Mouse (Mus musculus): ENCODE measurements around the gene Ddt. TPM values are rescaled to one million over a fixed set of nuclear protein-coding genes. Genes with fewer than 3 reads are reported as not detected.
A peak's percentile ranks its signal among the peaks of the same experiment; 100 is the strongest.

Gene Ddt
- polyA plus RNA-seq (2014; fragmentation: Nextera tagmentation; extraction: Ambion mirVana) = 60.7 and 65.7 TPM in 2 replicates

DNA sequence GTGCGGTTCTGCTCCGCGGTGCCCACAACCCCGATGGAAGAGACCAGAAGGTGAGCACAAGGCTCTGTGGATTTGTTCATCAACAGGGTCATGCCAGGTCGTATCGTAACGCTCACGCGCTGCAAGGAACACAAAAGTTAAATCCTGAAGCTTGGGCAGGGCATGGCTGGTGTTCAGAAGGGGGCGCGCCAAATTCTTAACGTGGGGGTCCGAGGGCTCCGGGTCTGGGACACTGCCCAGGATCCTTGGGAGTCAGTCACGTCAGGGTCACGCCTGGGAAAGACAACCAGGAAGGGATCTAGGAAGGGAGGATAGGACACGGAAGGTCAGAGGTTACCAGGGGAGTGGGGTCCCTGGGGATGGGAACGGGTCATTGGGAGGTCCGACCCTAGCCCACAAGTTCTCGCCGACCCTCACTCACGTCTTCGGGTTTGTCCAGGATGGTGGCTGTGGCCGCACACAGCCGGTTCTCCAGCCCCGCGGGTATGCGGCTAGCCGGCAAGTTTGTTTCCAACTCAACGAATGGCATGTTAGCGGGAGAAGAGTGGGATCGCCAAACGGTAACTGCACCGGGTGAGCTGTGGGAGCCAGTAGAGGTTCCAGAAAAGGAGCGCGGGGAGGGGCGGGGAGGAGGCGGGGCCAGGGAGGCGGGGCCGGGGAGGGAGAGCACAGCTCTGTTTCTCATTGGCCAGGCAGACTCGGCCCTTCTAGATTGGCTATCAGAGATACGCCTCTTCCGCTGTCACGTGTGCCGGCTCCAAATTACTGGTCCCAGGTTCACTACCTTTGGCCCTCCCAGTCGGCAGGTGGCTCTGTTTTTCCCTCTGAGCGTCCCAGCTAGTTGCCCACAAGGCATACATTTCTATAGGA is at the start of gene Ddt:
Gene Ddt, minus strand, starts transcription at position 620 of the 870 bp plus-strand sequence.
- Histone ChIP-seq H3K36me3 (ENCODE audit: control insufficient read depth, insufficient read depth, low read length) (no peaks in the 10 kb centered on the region), H3K9ac (ENCODE audit: low read depth, low read length) (peak within 1 kb of the TSS; percentile 64), H3K9me3 (ENCODE audit: control insufficient read depth, low read length) (no peaks in the 10 kb centered on the region), H3K4me2 (ENCODE audit: low read depth, low read length) (peak within 1 kb of the TSS; percentile 97), H3K4me1 (ENCODE audit: control insufficient read depth, insufficient read depth, low read length) (0 out of 2 replicates have a peak, but pooled peaks cover 10% of the 10 kb centered on the region), H3K4me3 (ENCODE audit: low read depth, low read length) (peak within 1 kb of the TSS; percentile 57), H3K27ac (replicated peaks; ENCODE audit: low read depth, low read length) (no peak within 1 kb of the TSS; the same call in 1 of the 2 replicates), H3K27me3 (replicated peaks; ENCODE audit: control insufficient read depth, insufficient read depth, low read length) (no peaks in the 10 kb centered on the region)
- peak; percentile 97 for DNase-seq (ENCODE audit: low spot score)
- 0% methylated on average over 38 of the region's 47 CpGs for WGBS
- ATAC-seq (ENCODE audit: low read depth) = peak; percentile 96

- Histone ChIP-seq H3K4me2 (ENCODE audit: low read depth, low read length) (no peak within 1 kb of the TSS), H3K4me3 (ENCODE audit: low read depth, low read length) (no peak within 1 kb of the TSS), H3K9me3 (ENCODE audit: control insufficient read depth, low read length) (no peaks in the 10 kb centered on the region; the same call in 1 of the 2 replicates), H3K36me3 (ENCODE audit: control insufficient read depth, insufficient read depth, low read length) (no peaks in the 10 kb centered on the region), H3K4me1 (ENCODE audit: control insufficient read depth, insufficient read depth, low read length) (no peaks in the 10 kb centered on the region), H3K27ac (replicated peaks; ENCODE audit: low read depth, low read length) (no peak within 1 kb of the TSS), H3K27me3 (replicated peaks; ENCODE audit: control insufficient read depth, insufficient read depth, low read length) (no peaks in the 10 kb centered on the region), H3K9ac (ENCODE audit: low read depth, low read length) (no peak within 1 kb of the TSS)
- ATAC-seq (ENCODE audit: low read depth) (no peak), DNase-seq (ENCODE audit: low spot score) (no peak)
- 97% methylated on average over 2 of the region's 2 CpGs for WGBS
These were observed 49.2 kb upstream of the Ddt start, which contains the start of gene Gstt4 for GRCm38 (mm10) chr10:75822443-75822842. Gstt4 (minus strand) TSS chr10:75822543.

GRCm38 (mm10) chr10:75819882-75820281 is 46.7 kb upstream of the Ddt start:
- DNase-seq (ENCODE audit: low spot score) (no peak), ATAC-seq (ENCODE audit: low read depth) (no peak)
- Histone ChIP-seq H3K27ac (replicated peaks; ENCODE audit: low read depth, low read length) (no peak overlapping the region), H3K4me1 (ENCODE audit: control insufficient read depth, insufficient read depth, low read length) (no peaks in the 10 kb centered on the region), H3K4me2 (ENCODE audit: low read depth, low read length) (no peak overlapping the region), H3K27me3 (replicated peaks; ENCODE audit: control insufficient read depth, insufficient read depth, low read length) (no peaks in the 10 kb centered on the region), H3K9ac (ENCODE audit: low read depth, low read length) (no peak overlapping the region), H3K36me3 (ENCODE audit: control insufficient read depth, insufficient read depth, low read length) (no peaks in the 10 kb centered on the region), H3K4me3 (ENCODE audit: low read depth, low read length) (no peak overlapping the region), H3K9me3 (ENCODE audit: control insufficient read depth, low read length) (no peaks in the 10 kb centered on the region; the same call in 1 of the 2 replicates)
- 75% methylated on average over 5 of the region's 5 CpGs for WGBS

DNA sequence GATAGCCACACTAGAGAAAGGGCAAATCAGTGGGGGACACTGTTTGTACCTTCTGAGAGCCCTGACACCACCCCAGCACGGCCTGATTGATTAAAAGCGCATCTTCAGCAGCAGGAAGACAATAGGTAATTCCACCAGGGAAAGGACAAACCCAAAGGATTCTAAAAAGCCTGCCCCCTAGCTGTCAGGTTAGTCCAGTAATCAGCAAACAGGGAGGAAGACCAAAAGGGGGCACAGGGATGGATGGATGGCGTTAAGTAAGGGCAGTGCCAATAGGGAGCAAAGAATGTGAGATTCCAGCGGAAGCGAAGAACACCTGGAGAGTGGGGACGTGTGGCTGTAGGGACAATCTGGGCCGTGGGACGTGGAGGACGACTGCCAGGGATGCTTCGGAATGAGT is 45.4 kb upstream of the Ddt start:
- no peaks in the 10 kb centered on the region for H3K27me3 ChIP-seq (replicated peaks; ENCODE audit: control insufficient read depth, insufficient read depth, low read length)
- no peak for DNase-seq (ENCODE audit: low spot score)
- H3K4me3 ChIP-seq (ENCODE audit: low read depth, low read length) = no peak overlapping the region
- no peak overlapping the region for H3K4me2 ChIP-seq (ENCODE audit: low read depth, low read length)
- WGBS = 58% methylated on average over 10 of the region's 10 CpGs
- no peaks in the 10 kb centered on the region; the same call in 1 of the 2 replicates for H3K9me3 ChIP-seq (ENCODE audit: control insufficient read depth, low read length)
- H3K4me1 ChIP-seq (ENCODE audit: control insufficient read depth, insufficient read depth, low read length) = no peaks in the 10 kb centered on the region
- no peaks in the 10 kb centered on the region for H3K36me3 ChIP-seq (ENCODE audit: control insufficient read depth, insufficient read depth, low read length)
- H3K9ac ChIP-seq (ENCODE audit: low read depth, low read length) = no peak overlapping the region
- no peak for ATAC-seq (ENCODE audit: low read depth)
- H3K27ac ChIP-seq (replicated peaks; ENCODE audit: low read depth, low read length) = no peak overlapping the region

DNA sequence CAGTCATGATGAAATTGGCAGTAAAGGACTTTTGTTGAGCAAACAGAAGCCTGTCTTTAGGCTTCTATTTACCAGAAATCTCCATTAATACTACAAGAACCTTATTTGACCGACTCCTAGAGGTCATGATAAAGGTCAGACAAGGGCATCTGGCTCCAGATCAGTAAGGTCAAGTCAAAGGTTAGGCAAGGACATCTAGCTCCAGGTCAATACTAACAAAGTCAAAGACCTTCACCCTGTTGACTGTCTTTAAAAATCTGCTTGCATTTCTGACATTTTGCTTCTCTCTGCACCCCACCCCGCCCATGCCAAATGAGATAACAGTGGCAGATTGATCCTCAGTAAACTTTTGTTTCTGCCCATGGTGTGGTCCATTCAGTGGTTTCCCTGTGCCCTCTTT is 31.0 kb upstream of the Ddt start:
- 78% methylated on average over 2 of the region's 2 CpGs for WGBS
- H3K4me1 ChIP-seq (ENCODE audit: control insufficient read depth, insufficient read depth, low read length) = no peaks in the 10 kb centered on the region
- H3K4me3 ChIP-seq (ENCODE audit: low read depth, low read length) = no peak overlapping the region
- no peak for ATAC-seq (ENCODE audit: low read depth)
- no peaks in the 10 kb centered on the region for H3K36me3 ChIP-seq (ENCODE audit: control insufficient read depth, insufficient read depth, low read length)
- DNase-seq (ENCODE audit: low spot score) = no peak
- H3K27ac ChIP-seq (replicated peaks; ENCODE audit: low read depth, low read length) = no peak overlapping the region
- H3K27me3 ChIP-seq (replicated peaks; ENCODE audit: control insufficient read depth, insufficient read depth, low read length) = no peaks in the 10 kb centered on the region
- no peak overlapping the region for H3K4me2 ChIP-seq (ENCODE audit: low read depth, low read length)
- no peaks in the 10 kb centered on the region for H3K9me3 ChIP-seq (ENCODE audit: control insufficient read depth, low read length)
- no peak overlapping the region for H3K9ac ChIP-seq (ENCODE audit: low read depth, low read length)

GRCm38 (mm10) chr10:75798176-75798696 is 25.0 kb upstream of the Ddt start, which contains the start of gene Gstt1:
Gstt1 (minus strand) TSS chr10:75798584.
- DNase-seq (ENCODE audit: low spot score) = peak; percentile 55
- peak within 1 kb of the TSS; percentile 28; the same call in 1 of the 2 replicates for H3K27ac ChIP-seq (replicated peaks; ENCODE audit: low read depth, low read length)
- H3K27me3 ChIP-seq (replicated peaks; ENCODE audit: control insufficient read depth, insufficient read depth, low read length) = no peaks in the 10 kb centered on the region
- H3K4me3 ChIP-seq (ENCODE audit: low read depth, low read length) = peak within 1 kb of the TSS; percentile 44
- no peaks in the 10 kb centered on the region for H3K36me3 ChIP-seq (ENCODE audit: control insufficient read depth, insufficient read depth, low read length)
- H3K4me2 ChIP-seq (ENCODE audit: low read depth, low read length) = peak within 1 kb of the TSS; percentile 72
- no peaks in the 10 kb centered on the region for H3K9me3 ChIP-seq (ENCODE audit: control insufficient read depth, low read length)
- ATAC-seq (ENCODE audit: low read depth) = peak; percentile 44; the same call in 1 of the 2 replicates
- H3K4me1 ChIP-seq (ENCODE audit: control insufficient read depth, insufficient read depth, low read length) = peaks cover 10% of the 10 kb centered on the region
- H3K9ac ChIP-seq (ENCODE audit: low read depth, low read length) = peak within 1 kb of the TSS; percentile 57
- under 1% methylated on average over 16 of the region's 18 CpGs for WGBS

- H3K27ac ChIP-seq (replicated peaks; ENCODE audit: low read depth, low read length) = peak overlapping the region; percentile 28; the same call in 1 of the 2 replicates
- ATAC-seq (ENCODE audit: low read depth) (peak; percentile 62; the same call in 1 of the 2 replicates), DNase-seq (ENCODE audit: low spot score) (peak; percentile 33)
- H3K27me3 ChIP-seq (replicated peaks; ENCODE audit: control insufficient read depth, insufficient read depth, low read length) = no peaks in the 10 kb centered on the region
- H3K4me3 ChIP-seq (ENCODE audit: low read depth, low read length) = peak overlapping the region; percentile 44
- peak overlapping the region; percentile 57 for H3K9ac ChIP-seq (ENCODE audit: low read depth, low read length)
- WGBS = 1% methylated on average over 10 of the region's 12 CpGs
- H3K36me3 ChIP-seq (ENCODE audit: control insufficient read depth, insufficient read depth, low read length) = no peaks in the 10 kb centered on the region
- H3K4me2 ChIP-seq (ENCODE audit: low read depth, low read length) = peak overlapping the region; percentile 72
- H3K9me3 ChIP-seq (ENCODE audit: control insufficient read depth, low read length) = no peaks in the 10 kb centered on the region
- H3K4me1 ChIP-seq (ENCODE audit: control insufficient read depth, insufficient read depth, low read length) = peaks cover 10% of the 10 kb centered on the region
These were observed 24.5 kb upstream of the Ddt start for GRCm38 (mm10) chr10:75797619-75798175.

GRCm38 (mm10) chr10:75796731-75797516 is 23.7 kb upstream of the Ddt start:
- Histone ChIP-seq H3K9ac (ENCODE audit: low read depth, low read length) (peak overlapping the region; percentile 57), H3K27me3 (replicated peaks; ENCODE audit: control insufficient read depth, insufficient read depth, low read length) (no peaks in the 10 kb centered on the region), H3K27ac (replicated peaks; ENCODE audit: low read depth, low read length) (no peak overlapping the region), H3K36me3 (ENCODE audit: control insufficient read depth, insufficient read depth, low read length) (no peaks in the 10 kb centered on the region), H3K9me3 (ENCODE audit: control insufficient read depth, low read length) (no peaks in the 10 kb centered on the region), H3K4me1 (ENCODE audit: control insufficient read depth, insufficient read depth, low read length) (peaks cover 10% of the 10 kb centered on the region), H3K4me3 (ENCODE audit: low read depth, low read length) (peak overlapping the region; percentile 44), H3K4me2 (ENCODE audit: low read depth, low read length) (peak overlapping the region; percentile 72)
- no peak for ATAC-seq (ENCODE audit: low read depth)
- no peak for DNase-seq (ENCODE audit: low spot score)
- 48% methylated on average over 11 of the region's 11 CpGs for WGBS
